Mouse (Mus musculus): ENCODE results near the gene Camta2. TPM values are rescaled to one million over a fixed set of nuclear protein-coding genes. Genes with fewer than 3 reads are reported as not detected.

Gene Camta2
- polyA plus RNA-seq, 1 experiment from 2014 or later, result 29.0 TPM

DNA sequence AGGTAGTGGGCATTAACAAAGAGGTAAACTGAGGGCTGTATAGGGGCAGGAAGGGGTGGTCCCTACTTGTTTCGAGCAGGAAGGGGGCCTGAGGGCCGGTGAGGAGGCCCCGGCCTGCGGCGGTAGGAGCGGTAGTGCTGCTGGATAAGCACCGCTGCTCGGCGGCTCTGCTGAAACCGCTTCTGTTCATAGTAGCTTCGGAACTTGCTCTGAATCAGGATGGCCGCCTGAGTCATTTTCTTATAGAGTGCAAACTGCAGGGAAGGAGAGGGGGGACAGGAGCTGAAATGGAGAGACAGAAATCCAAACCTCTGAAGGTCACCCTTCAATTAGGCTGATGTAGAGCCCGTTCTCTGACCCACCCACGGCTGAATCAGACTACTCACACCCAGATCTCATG, 17.4 kb downstream of the Camta2 start:
- Histone ChIP-seq H3K9me3 (ENCODE audit: control insufficient read depth, low read length) (no peaks in the 10 kb centered on the region), H3K4me3 (ENCODE audit: low read depth, low read length) (peak overlapping the region; percentile 64), H3K27ac (ENCODE audit: low read depth, low read length) (peak overlapping the region; percentile 93), H3K36me3 (ENCODE audit: control insufficient read depth, insufficient read depth, low read length) (peaks cover 24% of the 10 kb centered on the region; the same call in 1 of the 2 replicates), H3K4me2 (ENCODE audit: low read depth, low read length) (peak overlapping the region; percentile 61), H3K4me1 (ENCODE audit: control insufficient read depth, insufficient read depth, low read length) (peaks cover 14% of the 10 kb centered on the region), H3K9ac (replicated peaks; ENCODE audit: low read depth, low read length) (peak overlapping the region; percentile 64), H3K27me3 (ENCODE audit: control insufficient read depth, insufficient read depth, low read length) (no peaks in the 10 kb centered on the region)
- no peak for ATAC-seq (ENCODE audit: low read depth)
- WGBS, result 44% methylated on average over 14 of the region's 14 CpGs

GRCm38 (mm10) chr11:70669582-70670345, 18.1 kb downstream of the Camta2 start:
- ATAC-seq (ENCODE audit: low read depth), result peak; percentile 39
- no peaks in the 10 kb centered on the region for H3K9me3 ChIP-seq (ENCODE audit: control insufficient read depth, low read length)
- H3K9ac ChIP-seq (replicated peaks; ENCODE audit: low read depth, low read length), result peak overlapping the region; percentile 64
- H3K27ac ChIP-seq (ENCODE audit: low read depth, low read length), result peak overlapping the region; percentile 93
- peaks cover 26% of the 10 kb centered on the region for H3K36me3 ChIP-seq (ENCODE audit: control insufficient read depth, insufficient read depth, low read length)
- peak overlapping the region; percentile 64 for H3K4me3 ChIP-seq (ENCODE audit: low read depth, low read length)
- H3K4me2 ChIP-seq (ENCODE audit: low read depth, low read length), result peak overlapping the region; percentile 61
- H3K4me1 ChIP-seq (ENCODE audit: control insufficient read depth, insufficient read depth, low read length), result peaks cover 14% of the 10 kb centered on the region
- under 1% methylated on average over 31 of the region's 31 CpGs for WGBS
- no peaks in the 10 kb centered on the region for H3K27me3 ChIP-seq (ENCODE audit: control insufficient read depth, insufficient read depth, low read length)

- H3K9me3 ChIP-seq (ENCODE audit: control insufficient read depth, low read length), result no peaks in the 10 kb centered on the region
These were observed 19.0 kb downstream of the Camta2 start, which contains the start of gene Spag7 for GRCm38 (mm10) chr11:70668771-70669505. Gene Spag7 (minus strand): TSS chr11:70669416.

GRCm38 (mm10) chr11:70668335-70668770, 19.6 kb downstream of the Camta2 start:
- Histone ChIP-seq H3K4me1 (ENCODE audit: control insufficient read depth, insufficient read depth, low read length) (peaks cover 14% of the 10 kb centered on the region), H3K4me2 (ENCODE audit: low read depth, low read length) (peak overlapping the region; percentile 88), H3K4me3 (ENCODE audit: low read depth, low read length) (peak overlapping the region; percentile 64), H3K27me3 (ENCODE audit: control insufficient read depth, insufficient read depth, low read length) (no peaks in the 10 kb centered on the region), H3K36me3 (ENCODE audit: control insufficient read depth, insufficient read depth, low read length) (peaks cover 24% of the 10 kb centered on the region), H3K9ac (replicated peaks; ENCODE audit: low read depth, low read length) (peak overlapping the region; percentile 62), H3K9me3 (ENCODE audit: control insufficient read depth, low read length) (no peaks in the 10 kb centered on the region), H3K27ac (ENCODE audit: low read depth, low read length) (peak overlapping the region; percentile 86)
- ATAC-seq (ENCODE audit: low read depth), result no peak; the same call in 1 of the 2 replicates
- under 1% methylated on average over 15 of the region's 15 CpGs for WGBS

More at GRCm38 (mm10) chr11:70668771-70669505, 19.0 kb downstream of the Camta2 start, which contains the start of gene Spag7:
- H3K9ac ChIP-seq (replicated peaks; ENCODE audit: low read depth, low read length), result peak within 1 kb of the TSS; percentile 64
- peak within 1 kb of the TSS; percentile 64 for H3K4me3 ChIP-seq (ENCODE audit: low read depth, low read length)
- no peaks in the 10 kb centered on the region for H3K27me3 ChIP-seq (ENCODE audit: control insufficient read depth, insufficient read depth, low read length)
- H3K36me3 ChIP-seq (ENCODE audit: control insufficient read depth, insufficient read depth, low read length), result peaks cover 25% of the 10 kb centered on the region
- WGBS, result under 1% methylated on average over 44 of the region's 44 CpGs
- H3K4me1 ChIP-seq (ENCODE audit: control insufficient read depth, insufficient read depth, low read length), result peaks cover 14% of the 10 kb centered on the region
- peak within 1 kb of the TSS; percentile 88 for H3K4me2 ChIP-seq (ENCODE audit: low read depth, low read length)
- peak; percentile 96 for ATAC-seq (ENCODE audit: low read depth)
- peak within 1 kb of the TSS; percentile 93 for H3K27ac ChIP-seq (ENCODE audit: low read depth, low read length)

- H3K4me2 ChIP-seq (ENCODE audit: low read depth, low read length), result peak overlapping the region; percentile 88
- ATAC-seq (ENCODE audit: low read depth), result no peak
- H3K27ac ChIP-seq (ENCODE audit: low read depth, low read length), result peak overlapping the region; percentile 86
- 82% methylated on average over 14 of the region's 14 CpGs for WGBS
- peak overlapping the region; percentile 62; the same call in 1 of the 2 replicates for H3K9ac ChIP-seq (replicated peaks; ENCODE audit: low read depth, low read length)
- peaks cover 26% of the 10 kb centered on the region for H3K36me3 ChIP-seq (ENCODE audit: control insufficient read depth, insufficient read depth, low read length)
- no peaks in the 10 kb centered on the region for H3K9me3 ChIP-seq (ENCODE audit: control insufficient read depth, low read length)
- peak overlapping the region; percentile 64 for H3K4me3 ChIP-seq (ENCODE audit: low read depth, low read length)
- no peaks in the 10 kb centered on the region for H3K27me3 ChIP-seq (ENCODE audit: control insufficient read depth, insufficient read depth, low read length)
- peaks cover 14% of the 10 kb centered on the region for H3K4me1 ChIP-seq (ENCODE audit: control insufficient read depth, insufficient read depth, low read length)
These were observed 20.4 kb downstream of the Camta2 start for GRCm38 (mm10) chr11:70667271-70668150.

DNA sequence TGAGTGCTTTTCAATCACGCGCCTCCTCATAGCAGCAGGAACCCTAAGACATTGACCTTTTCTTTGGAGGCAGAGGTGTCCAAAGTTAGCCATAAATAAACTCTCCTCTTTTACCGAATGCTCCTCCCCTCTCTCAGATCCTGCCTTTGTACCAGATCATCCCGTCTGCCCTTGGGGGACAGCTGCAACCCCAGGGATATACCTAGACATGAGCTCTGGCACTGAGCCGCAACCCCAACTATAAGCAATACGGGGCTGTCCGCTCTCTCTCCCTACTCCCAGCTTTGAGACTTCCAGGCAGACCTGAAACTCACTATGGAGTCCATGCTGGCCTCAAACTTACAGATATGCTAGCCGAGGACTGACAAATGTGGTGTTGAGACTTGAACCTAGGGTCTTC, 21.2 kb downstream of the Camta2 start:
- Histone ChIP-seq H3K27me3 (ENCODE audit: control insufficient read depth, insufficient read depth, low read length) (no peaks in the 10 kb centered on the region), H3K36me3 (ENCODE audit: control insufficient read depth, insufficient read depth, low read length) (peaks cover 33% of the 10 kb centered on the region), H3K4me1 (ENCODE audit: control insufficient read depth, insufficient read depth, low read length) (peaks cover 14% of the 10 kb centered on the region), H3K4me2 (ENCODE audit: low read depth, low read length) (no peak overlapping the region), H3K4me3 (ENCODE audit: low read depth, low read length) (no peak overlapping the region), H3K27ac (ENCODE audit: low read depth, low read length) (no peak overlapping the region), H3K9me3 (ENCODE audit: control insufficient read depth, low read length) (no peaks in the 10 kb centered on the region), H3K9ac (replicated peaks; ENCODE audit: low read depth, low read length) (no peak overlapping the region)
- WGBS, result 92% methylated on average over 8 of the region's 8 CpGs
- no peak for ATAC-seq (ENCODE audit: low read depth)

GRCm38 (mm10) chr11:70664741-70665140, 23.2 kb downstream of the Camta2 start:
- peaks cover 8% of the 10 kb centered on the region for H3K4me1 ChIP-seq (ENCODE audit: control insufficient read depth, insufficient read depth, low read length)
- H3K9ac ChIP-seq (replicated peaks; ENCODE audit: low read depth, low read length), result no peak overlapping the region
- H3K27ac ChIP-seq (ENCODE audit: low read depth, low read length), result no peak overlapping the region
- ATAC-seq (ENCODE audit: low read depth), result no peak
- H3K27me3 ChIP-seq (ENCODE audit: control insufficient read depth, insufficient read depth, low read length), result no peaks in the 10 kb centered on the region
- H3K4me2 ChIP-seq (ENCODE audit: low read depth, low read length), result no peak overlapping the region
- no peak overlapping the region for H3K4me3 ChIP-seq (ENCODE audit: low read depth, low read length)
- peaks cover 33% of the 10 kb centered on the region for H3K36me3 ChIP-seq (ENCODE audit: control insufficient read depth, insufficient read depth, low read length)
- 92% methylated on average over 9 of the region's 9 CpGs for WGBS
- no peaks in the 10 kb centered on the region for H3K9me3 ChIP-seq (ENCODE audit: control insufficient read depth, low read length)

GRCm38 (mm10) chr11:70663957-70664356, 23.9 kb downstream of the Camta2 start:
- WGBS, result 96% methylated on average over 6 of the region's 6 CpGs
- Histone ChIP-seq H3K27me3 (ENCODE audit: control insufficient read depth, insufficient read depth, low read length) (no peaks in the 10 kb centered on the region), H3K9ac (replicated peaks; ENCODE audit: low read depth, low read length) (no peak overlapping the region), H3K9me3 (ENCODE audit: control insufficient read depth, low read length) (no peaks in the 10 kb centered on the region), H3K4me2 (ENCODE audit: low read depth, low read length) (no peak overlapping the region), H3K4me3 (ENCODE audit: low read depth, low read length) (no peak overlapping the region), H3K4me1 (ENCODE audit: control insufficient read depth, insufficient read depth, low read length) (peaks cover 8% of the 10 kb centered on the region), H3K36me3 (ENCODE audit: control insufficient read depth, insufficient read depth, low read length) (peaks cover 33% of the 10 kb centered on the region), H3K27ac (ENCODE audit: low read depth, low read length) (no peak overlapping the region)
- no peak for ATAC-seq (ENCODE audit: low read depth)

Data from neural tube, embryonic 14.5 days (tissue).